Mouse (Mus musculus): ENCODE results near the gene Txndc9. TPM values are rescaled to one million over a fixed set of nuclear protein-coding genes. Genes with fewer than 3 reads are reported as not detected.
A peak's percentile ranks its signal among the peaks of the same experiment; 100 is the strongest.

The Txndc9 gene
- 125 and 137 TPM in 2 replicates for polyA plus RNA-seq (2015; fragmentation: Nextera tagmentation; extraction: Ambion mirVana)

- H3K9ac ChIP-seq (ENCODE audit: low read length) = peak within 1 kb of the TSS; percentile 96
- H3K27me3 ChIP-seq (ENCODE audit: control insufficient read depth, insufficient read depth, low read length) = no peaks in the 10 kb centered on the region
- under 1% methylated on average over 50 of the region's 50 CpGs for WGBS
- H3K9me3 ChIP-seq (replicated peaks; ENCODE audit: control insufficient read depth, low read length) = no peaks in the 10 kb centered on the region
- H3K4me2 ChIP-seq (ENCODE audit: low read depth, low read length) = peak within 1 kb of the TSS; percentile 78
- H3K4me3 ChIP-seq (replicated peaks; ENCODE audit: low read length) = peak within 1 kb of the TSS; percentile 79
- H3K36me3 ChIP-seq (ENCODE audit: control insufficient read depth, insufficient read depth, low read length) = peaks cover 4% of the 10 kb centered on the region; the same call in 1 of the 2 replicates
- H3K4me1 ChIP-seq (ENCODE audit: control insufficient read depth, insufficient read depth, low read length) = peaks cover 16% of the 10 kb centered on the region
- peak; percentile 93 for ATAC-seq (ENCODE audit: insufficient read depth, low FRiP score)
- H3K27ac ChIP-seq (ENCODE audit: low read length) = peak within 1 kb of the TSS; percentile 92
These were observed at the start of gene Txndc9, which contains the start of gene Eif5b for GRCm38 (mm10) chr1:37997867-37998266. Gene Txndc9 (minus strand): TSS chr1:37997893. Gene Eif5b (plus strand): TSS chr1:37998010.

GRCm38 (mm10) chr1:38038898-38039297 lies 41.2 kb upstream of the Txndc9 start:
- Histone ChIP-seq H3K4me2 (ENCODE audit: low read depth, low read length) (no peak overlapping the region), H3K9me3 (replicated peaks; ENCODE audit: control insufficient read depth, low read length) (no peaks in the 10 kb centered on the region), H3K27me3 (ENCODE audit: control insufficient read depth, insufficient read depth, low read length) (no peaks in the 10 kb centered on the region), H3K36me3 (ENCODE audit: control insufficient read depth, insufficient read depth, low read length) (peaks cover 21% of the 10 kb centered on the region), H3K27ac (ENCODE audit: low read length) (no peak overlapping the region), H3K9ac (ENCODE audit: low read length) (no peak overlapping the region), H3K4me1 (ENCODE audit: control insufficient read depth, insufficient read depth, low read length) (no peaks in the 10 kb centered on the region), H3K4me3 (replicated peaks; ENCODE audit: low read length) (no peak overlapping the region)
- WGBS = 89% methylated on average over 2 of the region's 2 CpGs
- ATAC-seq (ENCODE audit: insufficient read depth, low FRiP score) = no peak

GRCm38 (mm10) chr1:38037375-38037774 lies 39.7 kb upstream of the Txndc9 start:
- H3K36me3 ChIP-seq (ENCODE audit: control insufficient read depth, insufficient read depth, low read length) = peaks cover 21% of the 10 kb centered on the region
- H3K9ac ChIP-seq (ENCODE audit: low read length) = no peak overlapping the region
- H3K27me3 ChIP-seq (ENCODE audit: control insufficient read depth, insufficient read depth, low read length) = no peaks in the 10 kb centered on the region
- no peak overlapping the region for H3K27ac ChIP-seq (ENCODE audit: low read length)
- no peak for ATAC-seq (ENCODE audit: insufficient read depth, low FRiP score)
- WGBS = 83% methylated on average over 5 of the region's 5 CpGs
- H3K4me1 ChIP-seq (ENCODE audit: control insufficient read depth, insufficient read depth, low read length) = no peaks in the 10 kb centered on the region
- no peak overlapping the region for H3K4me3 ChIP-seq (replicated peaks; ENCODE audit: low read length)
- H3K4me2 ChIP-seq (ENCODE audit: low read depth, low read length) = no peak overlapping the region
- no peaks in the 10 kb centered on the region for H3K9me3 ChIP-seq (replicated peaks; ENCODE audit: control insufficient read depth, low read length)

GRCm38 (mm10) chr1:38035521-38035920 lies 37.8 kb upstream of the Txndc9 start:
- no peak overlapping the region for H3K4me3 ChIP-seq (replicated peaks; ENCODE audit: low read length)
- no peak overlapping the region for H3K4me2 ChIP-seq (ENCODE audit: low read depth, low read length)
- H3K9me3 ChIP-seq (replicated peaks; ENCODE audit: control insufficient read depth, low read length) = no peaks in the 10 kb centered on the region
- no peak for ATAC-seq (ENCODE audit: insufficient read depth, low FRiP score)
- WGBS = 85% methylated on average over 4 of the region's 4 CpGs
- no peak overlapping the region for H3K27ac ChIP-seq (ENCODE audit: low read length)
- no peak overlapping the region for H3K9ac ChIP-seq (ENCODE audit: low read length)
- H3K36me3 ChIP-seq (ENCODE audit: control insufficient read depth, insufficient read depth, low read length) = peaks cover 10% of the 10 kb centered on the region
- H3K27me3 ChIP-seq (ENCODE audit: control insufficient read depth, insufficient read depth, low read length) = no peaks in the 10 kb centered on the region
- no peaks in the 10 kb centered on the region for H3K4me1 ChIP-seq (ENCODE audit: control insufficient read depth, insufficient read depth, low read length)

GRCm38 (mm10) chr1:38031391-38031790 lies 33.7 kb upstream of the Txndc9 start:
- WGBS = 83% methylated on average over 5 of the region's 5 CpGs
- Histone ChIP-seq H3K4me2 (ENCODE audit: low read depth, low read length) (no peak overlapping the region), H3K27ac (ENCODE audit: low read length) (no peak overlapping the region), H3K27me3 (ENCODE audit: control insufficient read depth, insufficient read depth, low read length) (no peaks in the 10 kb centered on the region), H3K9me3 (replicated peaks; ENCODE audit: control insufficient read depth, low read length) (no peaks in the 10 kb centered on the region), H3K9ac (ENCODE audit: low read length) (no peak overlapping the region), H3K36me3 (ENCODE audit: control insufficient read depth, insufficient read depth, low read length) (peaks cover 4% of the 10 kb centered on the region), H3K4me1 (ENCODE audit: control insufficient read depth, insufficient read depth, low read length) (no peaks in the 10 kb centered on the region), H3K4me3 (replicated peaks; ENCODE audit: low read length) (no peak overlapping the region)
- ATAC-seq (ENCODE audit: insufficient read depth, low FRiP score) = no peak

GRCm38 (mm10) chr1:38027301-38027700 lies 29.6 kb upstream of the Txndc9 start:
- no peak overlapping the region for H3K27ac ChIP-seq (ENCODE audit: low read length)
- H3K4me3 ChIP-seq (replicated peaks; ENCODE audit: low read length) = no peak overlapping the region
- no peaks in the 10 kb centered on the region for H3K9me3 ChIP-seq (replicated peaks; ENCODE audit: control insufficient read depth, low read length)
- no peak for ATAC-seq (ENCODE audit: insufficient read depth, low FRiP score)
- no peaks in the 10 kb centered on the region for H3K27me3 ChIP-seq (ENCODE audit: control insufficient read depth, insufficient read depth, low read length)
- no peak overlapping the region for H3K4me2 ChIP-seq (ENCODE audit: low read depth, low read length)
- H3K36me3 ChIP-seq (ENCODE audit: control insufficient read depth, insufficient read depth, low read length) = peaks cover 6% of the 10 kb centered on the region; the same call in 1 of the 2 replicates
- WGBS = 90% methylated on average over 7 of the region's 7 CpGs
- H3K9ac ChIP-seq (ENCODE audit: low read length) = no peak overlapping the region
- no peaks in the 10 kb centered on the region for H3K4me1 ChIP-seq (ENCODE audit: control insufficient read depth, insufficient read depth, low read length)

GRCm38 (mm10) chr1:38014551-38015203 lies 17.0 kb upstream of the Txndc9 start:
- Histone ChIP-seq H3K36me3 (ENCODE audit: control insufficient read depth, insufficient read depth, low read length) (peaks cover 9% of the 10 kb centered on the region), H3K27me3 (ENCODE audit: control insufficient read depth, insufficient read depth, low read length) (no peaks in the 10 kb centered on the region), H3K4me3 (replicated peaks; ENCODE audit: low read length) (no peak overlapping the region), H3K4me2 (ENCODE audit: low read depth, low read length) (no peak overlapping the region), H3K27ac (ENCODE audit: low read length) (no peak overlapping the region), H3K9me3 (replicated peaks; ENCODE audit: control insufficient read depth, low read length) (no peaks in the 10 kb centered on the region), H3K9ac (ENCODE audit: low read length) (no peak overlapping the region), H3K4me1 (ENCODE audit: control insufficient read depth, insufficient read depth, low read length) (no peaks in the 10 kb centered on the region; the same call in 1 of the 2 replicates)
- no peak for ATAC-seq (ENCODE audit: insufficient read depth, low FRiP score)
- WGBS = 94% methylated on average over 2 of the region's 2 CpGs

- Histone ChIP-seq H3K9ac (ENCODE audit: low read length) (no peak overlapping the region), H3K4me3 (replicated peaks; ENCODE audit: low read length) (no peak overlapping the region), H3K4me1 (ENCODE audit: control insufficient read depth, insufficient read depth, low read length) (no peaks in the 10 kb centered on the region; the same call in 1 of the 2 replicates), H3K27me3 (ENCODE audit: control insufficient read depth, insufficient read depth, low read length) (no peaks in the 10 kb centered on the region), H3K4me2 (ENCODE audit: low read depth, low read length) (no peak overlapping the region), H3K27ac (ENCODE audit: low read length) (no peak overlapping the region), H3K9me3 (replicated peaks; ENCODE audit: control insufficient read depth, low read length) (no peaks in the 10 kb centered on the region), H3K36me3 (ENCODE audit: control insufficient read depth, insufficient read depth, low read length) (no peaks in the 10 kb centered on the region)
- no peak for ATAC-seq (ENCODE audit: insufficient read depth, low FRiP score)
These were observed 14.8 kb upstream of the Txndc9 start for GRCm38 (mm10) chr1:38012509-38012908.

- Histone ChIP-seq H3K36me3 (ENCODE audit: control insufficient read depth, insufficient read depth, low read length) (no peaks in the 10 kb centered on the region), H3K9ac (ENCODE audit: low read length) (no peak overlapping the region), H3K4me2 (ENCODE audit: low read depth, low read length) (no peak overlapping the region), H3K27me3 (ENCODE audit: control insufficient read depth, insufficient read depth, low read length) (no peaks in the 10 kb centered on the region), H3K27ac (ENCODE audit: low read length) (no peak overlapping the region), H3K4me1 (ENCODE audit: control insufficient read depth, insufficient read depth, low read length) (no peaks in the 10 kb centered on the region; the same call in 1 of the 2 replicates), H3K9me3 (replicated peaks; ENCODE audit: control insufficient read depth, low read length) (no peaks in the 10 kb centered on the region), H3K4me3 (replicated peaks; ENCODE audit: low read length) (no peak overlapping the region)
- 78% methylated on average over 3 of the region's 3 CpGs for WGBS
- ATAC-seq (ENCODE audit: insufficient read depth, low FRiP score) = no peak
These were observed 14.4 kb upstream of the Txndc9 start for GRCm38 (mm10) chr1:38012104-38012503.
